Mouse (Mus musculus) embryonic fibroblast, embryonic 13.5 days (primary cell): ENCODE data around the gene Uba2. TPM values are rescaled to one million over a fixed set of nuclear protein-coding genes. Genes with fewer than 3 reads are reported as not detected.
"Not testable (repeated sequence)": the region's sequence is repeated elsewhere in the genome, so short reads cannot be mapped to it uniquely, and the experiment has no call there.

ENCODE experiments used
- H3K27ac ChIP-seq: 2 replicates; pipeline ENCODE4 v1.5.1; 2012; ENCODE audit warnings: low read length, control low read depth, inconsistent platforms; ENCODE audit not compliant: insufficient read depth
- H3K4me1 ChIP-seq: 2 replicates; pipeline ENCODE4 v1.6.1; 2011; ENCODE audit warnings: low read length; ENCODE audit not compliant: control insufficient read depth, insufficient read depth
- H3K4me3 ChIP-seq: 2 replicates; pipeline ENCODE4 v1.5.1; 2011; ENCODE audit warnings: mild to moderate bottlenecking, control low read depth, low read length; ENCODE audit not compliant: insufficient read depth
- CTCF ChIP-seq: IDR thresholded peaks from 2 replicates; pipeline ENCODE4 v1.5.1; 2011; ENCODE audit warnings: mild to moderate bottlenecking, control low read depth, low read length, moderate library complexity, borderline replicate concordance; ENCODE audit not compliant: insufficient read depth
- POLR2A ChIP-seq: IDR thresholded peaks from 2 replicates; pipeline ENCODE4 v1.6.1; 2011; ENCODE audit warnings: low read depth, mild to moderate bottlenecking, control low read depth, low read length, moderate library complexity
- polyA plus RNA-seq: library from polyadenylated mRNA; stranded (reverse); fragments of >200 nt; gene quantifications from 2 replicates; pipeline ENCODE4 v1.2.4, GENCODE M21; 2011; ENCODE audit warnings: low read depth; ENCODE audit not compliant: missing spikeins, insufficient read length

The Uba2 gene
- polyA plus RNA-seq, 1 experiment = 123 TPM

DNA sequence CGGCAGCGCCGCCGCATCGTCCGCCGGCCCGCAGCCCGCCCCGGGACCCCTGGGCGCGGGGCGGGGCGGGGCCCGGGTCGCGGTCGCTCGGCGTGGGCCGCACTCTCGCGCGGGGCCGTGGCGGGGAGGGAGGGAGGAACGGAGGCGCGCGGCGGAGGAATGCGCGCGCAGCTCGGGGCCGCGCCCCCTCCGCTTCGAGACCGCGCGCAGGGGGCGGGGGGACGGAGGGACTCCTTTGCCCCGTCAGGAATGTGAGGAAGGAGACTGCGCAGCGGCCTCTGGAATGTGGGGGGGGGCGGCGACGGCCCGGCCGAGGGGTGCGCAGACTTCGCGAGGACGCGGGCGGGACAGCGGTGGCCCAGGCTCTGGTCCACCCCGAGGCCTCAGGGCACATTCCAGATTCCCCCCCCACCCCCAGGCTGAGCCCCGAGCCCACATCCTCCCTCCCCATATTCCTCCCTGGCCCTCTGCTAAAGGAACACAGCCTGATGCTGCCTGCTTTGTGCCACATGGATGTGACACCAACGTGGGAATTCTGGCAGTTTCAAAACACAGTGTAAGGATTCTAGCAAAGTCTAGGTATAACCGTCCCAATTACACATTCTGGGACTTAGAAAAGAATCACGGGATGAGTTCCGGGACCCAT lies 36.2 kb downstream of the Uba2 start, which contains the start of gene Wtip:
Wtip (minus strand) TSS at position 152 of the 646 bp plus-strand sequence.
- H3K27ac ChIP-seq = peak within 1 kb of the TSS; percentile 92
- peak within 1 kb of the TSS; percentile 85 for H3K4me3 ChIP-seq
- peaks cover 14% of the 10 kb centered on the region for H3K4me1 ChIP-seq
- peak; percentile 46 for TF ChIP-seq POLR2A
- TF ChIP-seq CTCF = no peak

- Histone ChIP-seq H3K4me1 (peaks cover 14% of the 10 kb centered on the region), H3K27ac (peak overlapping the region; percentile 92), H3K4me3 (peak overlapping the region; percentile 85)
- TF ChIP-seq POLR2A (peak; percentile 23; the same call in 1 of the 2 replicates), CTCF (no peak)
These were observed 36.9 kb downstream of the Uba2 start for GRCm38 (mm10) chr7:34132355-34133079.

GRCm38 (mm10) chr7:34131959-34132354 lies 37.4 kb downstream of the Uba2 start:
- Histone ChIP-seq H3K4me3 (peak overlapping the region; percentile 85), H3K27ac (peak overlapping the region; percentile 67), H3K4me1 (peaks cover 14% of the 10 kb centered on the region)
- TF ChIP-seq POLR2A (no peak), CTCF (no peak)

GRCm38 (mm10) chr7:34131118-34131517 lies 38.3 kb downstream of the Uba2 start:
- no peak for TF ChIP-seq CTCF
- no peak for TF ChIP-seq POLR2A
- Histone ChIP-seq H3K4me1 (peaks cover 14% of the 10 kb centered on the region), H3K4me3 (peak overlapping the region; percentile 85), H3K27ac (peak overlapping the region; percentile 67)

- Histone ChIP-seq H3K27ac (no peak overlapping the region), H3K4me3 (no peak overlapping the region), H3K4me1 (peaks cover 8% of the 10 kb centered on the region; the same call in 1 of the 2 replicates)
- TF ChIP-seq CTCF = no peak
- TF ChIP-seq POLR2A = no peak
These were observed 43.1 kb downstream of the Uba2 start for GRCm38 (mm10) chr7:34126291-34126690.

DNA sequence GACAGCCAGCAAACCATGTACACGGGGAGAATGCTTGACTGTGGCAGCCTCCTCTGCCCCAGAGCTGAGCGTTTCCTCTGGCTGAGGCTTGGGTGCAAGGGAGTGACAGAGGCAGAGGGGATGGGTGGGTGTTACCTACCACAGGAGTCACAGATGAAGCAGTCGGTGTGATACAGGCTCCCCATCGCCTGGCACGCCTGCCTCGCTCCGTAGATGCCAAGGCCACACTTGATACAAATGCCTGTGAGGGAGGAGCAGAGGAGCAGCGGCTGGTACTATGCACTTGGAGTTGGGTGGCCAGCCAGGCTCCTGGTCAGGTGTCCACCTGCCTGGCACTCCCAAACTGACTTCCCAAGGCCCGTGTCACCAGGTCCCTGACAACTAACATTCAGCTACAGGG lies 44.1 kb downstream of the Uba2 start:
- Histone ChIP-seq H3K4me3 (no peak overlapping the region), H3K27ac (no peak overlapping the region), H3K4me1 (peaks cover 2% of the 10 kb centered on the region; the same call in 1 of the 2 replicates)
- no peak for TF ChIP-seq CTCF
- no peak for TF ChIP-seq POLR2A

DNA sequence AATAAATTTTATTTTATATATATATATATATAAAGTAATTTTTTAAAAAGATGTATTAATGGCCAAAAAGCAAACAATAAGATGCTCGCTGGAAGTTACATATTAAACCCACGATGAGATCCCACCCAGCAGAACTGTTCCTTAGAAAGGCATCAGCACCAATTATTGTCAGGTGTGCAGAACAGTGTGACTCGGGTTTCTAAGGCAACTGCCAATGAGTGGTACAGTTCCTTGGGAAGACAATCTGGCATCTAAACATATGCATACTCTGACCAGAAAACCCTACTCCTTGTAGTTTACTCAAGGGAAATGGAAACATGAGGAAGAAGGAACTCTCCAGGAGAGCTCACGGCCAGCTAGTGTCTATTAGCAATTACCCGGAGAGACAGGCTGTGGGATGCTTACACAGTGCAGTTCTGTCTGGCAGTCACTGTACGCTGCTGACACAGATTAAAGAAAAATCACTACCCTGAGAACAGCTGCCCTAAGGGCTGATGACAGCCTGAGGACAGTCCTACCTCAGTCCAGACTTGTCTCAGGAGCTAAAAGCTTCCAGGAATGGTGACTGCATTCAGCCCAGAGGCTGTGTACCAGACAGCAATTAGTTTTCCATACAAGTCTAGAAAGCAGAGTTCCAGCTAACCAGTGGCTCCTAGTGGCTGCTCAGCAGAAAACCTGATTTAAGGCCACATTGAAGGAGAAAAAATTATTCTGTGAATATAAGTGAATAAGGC lies 46.2 kb downstream of the Uba2 start:
- H3K4me1 ChIP-seq = no peaks in the 10 kb centered on the region
- H3K27ac ChIP-seq = no peak overlapping the region
- no peak for TF ChIP-seq CTCF
- no peak for TF ChIP-seq POLR2A
- H3K4me3 ChIP-seq = no peak overlapping the region

DNA sequence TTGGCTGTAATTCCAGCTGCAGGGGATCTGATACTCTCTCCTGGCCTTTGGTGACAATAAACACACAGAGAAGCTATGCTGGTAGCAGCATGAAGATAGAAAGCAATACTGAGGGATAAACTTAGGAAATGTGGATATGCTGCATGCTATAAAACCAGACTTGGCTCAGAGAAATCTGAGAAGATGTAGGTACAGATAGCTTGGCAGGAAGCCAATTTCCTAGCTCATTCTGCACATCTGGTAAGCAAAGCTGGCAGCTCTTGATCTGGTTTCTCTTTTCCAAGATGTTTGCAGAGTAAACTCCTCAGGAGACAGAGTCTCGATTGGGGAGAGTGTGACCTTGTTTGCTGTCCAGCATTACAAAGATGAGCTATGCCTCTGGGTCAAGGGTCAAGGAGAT lies 48.8 kb downstream of the Uba2 start:
- H3K4me3 ChIP-seq, H3K27ac ChIP-seq, H3K4me1 ChIP-seq: not testable (repeated sequence)

DNA sequence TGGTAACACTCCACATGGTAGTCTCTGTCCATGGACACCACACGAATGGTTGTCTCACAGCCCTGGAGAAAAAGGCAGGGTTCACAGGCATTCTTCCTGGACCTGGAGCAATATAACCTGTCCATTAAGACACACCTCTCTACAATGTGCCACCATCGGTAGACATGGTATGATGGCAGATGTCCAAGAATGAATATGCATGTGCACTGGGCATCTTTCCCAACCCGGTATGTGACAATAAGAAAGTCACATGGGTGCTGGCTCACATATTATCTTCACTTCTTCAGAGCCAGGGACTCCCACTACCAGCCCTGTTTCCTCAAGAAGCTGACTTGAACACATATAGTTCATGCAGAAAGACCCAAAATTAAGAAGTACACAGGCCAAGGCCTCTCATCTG lies 52.8 kb downstream of the Uba2 start:
- Histone ChIP-seq H3K4me3 (no peak overlapping the region), H3K27ac (no peak overlapping the region), H3K4me1 (no peaks in the 10 kb centered on the region)
- no peak for TF ChIP-seq POLR2A
- TF ChIP-seq CTCF = no peak

- TF ChIP-seq POLR2A = no peak
- Histone ChIP-seq H3K4me1 (no peaks in the 10 kb centered on the region), H3K27ac (no peak overlapping the region), H3K4me3 (no peak overlapping the region)
These were observed 60.2 kb downstream of the Uba2 start for GRCm38 (mm10) chr7:34109190-34109589.
